Mouse (Mus musculus) embryonic facial prominence, embryonic 14.5 days (tissue): Measurements from ENCODE around the gene Asb3. TPM values are rescaled to one million over a fixed set of nuclear protein-coding genes. Genes with fewer than 3 reads are reported as not detected.
A peak's percentile ranks its signal among the peaks of the same experiment; 100 is the strongest.
"Not testable (repeated sequence)": the region's sequence is repeated elsewhere in the genome, so short reads cannot be mapped to it uniquely, and the experiment has no call there.

Source experiments
- ATAC-seq: fragments of 200-750 bp; cut with Nextera tagmentation; 2 replicates; pipeline ENCODE4 v1.8.0; 2017; ENCODE audit warnings: low read depth, moderate number of reproducible peaks, moderate TSS enrichment
- DNase-seq: peaks from one replicate; pipeline ENCODE4 v3.0.0-alpha.2; 2015; ENCODE audit warnings: low spot score
- H3K27ac ChIP-seq: fragments of 300-500 bp; sonication (generic); replicated peaks from 2 replicates; pipeline ENCODE4 v1.5.1; 2014; ENCODE audit warnings: low read depth, mild to moderate bottlenecking, low read length, moderate library complexity
- H3K27me3 ChIP-seq: fragments of 300-500 bp; sonication (generic); replicated peaks from 2 replicates; pipeline ENCODE4 v1.6.1; 2014; ENCODE audit warnings: low read length; ENCODE audit not compliant: control insufficient read depth, insufficient read depth
- H3K36me3 ChIP-seq: fragments of 300-500 bp; sonication (generic); 2 replicates; pipeline ENCODE4 v1.6.1; 2014; ENCODE audit warnings: low read length, mixed read lengths; ENCODE audit not compliant: control insufficient read depth, insufficient read depth
- H3K4me1 ChIP-seq: fragments of 300-500 bp; sonication (generic); 2 replicates; pipeline ENCODE4 v1.6.1; 2014; ENCODE audit warnings: antibody characterized with exemption, low read length; ENCODE audit not compliant: control insufficient read depth, insufficient read depth
- H3K4me2 ChIP-seq: fragments of 300-500 bp; sonication (generic); 2 replicates; pipeline ENCODE4 v1.6.1; 2014; ENCODE audit warnings: low read depth, mild to moderate bottlenecking, low read length, moderate library complexity, mixed read lengths
- H3K4me3 ChIP-seq: fragments of 300-500 bp; sonication (generic); 2 replicates; pipeline ENCODE4 v1.5.1; 2014; ENCODE audit warnings: low read depth, mild to moderate bottlenecking, low read length
- H3K9ac ChIP-seq: fragments of 300-500 bp; sonication (generic); 2 replicates; pipeline ENCODE4 v1.6.1; 2014; ENCODE audit warnings: low read depth, mild to moderate bottlenecking, low read length, moderate library complexity, mixed read lengths
- H3K9me3 ChIP-seq: fragments of 300-500 bp; sonication (generic); 2 replicates; pipeline ENCODE4 v1.6.1; 2016; ENCODE audit warnings: low read length; ENCODE audit not compliant: control insufficient read depth
- WGBS: fragments of 180-500 bp; shearing (Covaris S2); extraction: QIAGEN DNeasy Blood & Tissue Kit; methylation state at CpG from one replicate; pipeline ENCODE4 v1.1.7; 2014; 5-methylcytosine and 5-hydroxymethylcytosine counted together
- polyA plus RNA-seq: library from polyadenylated mRNA; unstranded; fragments of >200 nt; fragmentation: Nextera tagmentation; extraction: Ambion mirVana; gene quantifications from 2 replicates; pipeline ENCODE4 v1.2.1, GENCODE M21; 2014

The Asb3 gene
- polyA plus RNA-seq, 1 experiment from 2014 or later: 30.7 TPM

GRCm38 (mm10) chr11:31017466-31017865, 132.2 kb downstream of the Asb3 start:
- H3K4me3 ChIP-seq, H3K9me3 ChIP-seq, H3K4me1 ChIP-seq, H3K4me2 ChIP-seq, H3K27ac ChIP-seq, ATAC-seq, H3K27me3 ChIP-seq, DNase-seq, H3K9ac ChIP-seq, H3K36me3 ChIP-seq: not testable (repeated sequence)
- 65% methylated on average over 14 of the region's 15 CpGs for WGBS

GRCm38 (mm10) chr11:31034958-31035357, 149.7 kb downstream of the Asb3 start:
- WGBS: 88% methylated on average over 4 of the region's 4 CpGs
- H3K9me3 ChIP-seq: peaks cover 15% of the 10 kb centered on the region; the same call in 1 of the 2 replicates
- H3K4me1 ChIP-seq: no peaks in the 10 kb centered on the region
- peaks cover 23% of the 10 kb centered on the region for H3K36me3 ChIP-seq
- H3K9ac ChIP-seq: no peak overlapping the region
- no peaks in the 10 kb centered on the region for H3K27me3 ChIP-seq
- no peak overlapping the region for H3K4me2 ChIP-seq
- no peak overlapping the region for H3K27ac ChIP-seq
- no peak overlapping the region for H3K4me3 ChIP-seq
- no peak for DNase-seq
- ATAC-seq: no peak

- no peak overlapping the region for H3K4me3 ChIP-seq
- 95% methylated on average over 10 of the region's 10 CpGs for WGBS
- no peak overlapping the region for H3K27ac ChIP-seq
- no peaks in the 10 kb centered on the region for H3K27me3 ChIP-seq
- H3K4me1 ChIP-seq: no peaks in the 10 kb centered on the region
- no peaks in the 10 kb centered on the region for H3K9me3 ChIP-seq
- peaks cover 12% of the 10 kb centered on the region for H3K36me3 ChIP-seq
- DNase-seq (no peak), ATAC-seq (no peak)
- no peak overlapping the region for H3K4me2 ChIP-seq
- no peak overlapping the region for H3K9ac ChIP-seq
Measured at GRCm38 (mm10) chr11:31089973-31090372, 204.8 kb downstream of the Asb3 start.

GRCm38 (mm10) chr11:31090478-31090978, 205.3 kb downstream of the Asb3 start:
- Histone ChIP-seq H3K4me2 (no peak overlapping the region), H3K27ac (no peak overlapping the region), H3K9me3 (no peaks in the 10 kb centered on the region), H3K9ac (no peak overlapping the region), H3K4me1 (no peaks in the 10 kb centered on the region), H3K4me3 (no peak overlapping the region), H3K36me3 (peaks cover 12% of the 10 kb centered on the region), H3K27me3 (no peaks in the 10 kb centered on the region)
- DNase-seq (no peak), ATAC-seq (peak; percentile 47; the same call in 1 of the 2 replicates)
- 74% methylated on average over 3 of the region's 3 CpGs for WGBS

GRCm38 (mm10) chr11:31099519-31099918, 214.3 kb downstream of the Asb3 start:
- H3K4me1 ChIP-seq, H3K4me2 ChIP-seq, H3K9me3 ChIP-seq, H3K27ac ChIP-seq, DNase-seq, ATAC-seq, H3K36me3 ChIP-seq, H3K27me3 ChIP-seq, H3K9ac ChIP-seq, H3K4me3 ChIP-seq: not testable (repeated sequence)

GRCm38 (mm10) chr11:31102188-31102587, 217.0 kb downstream of the Asb3 start:
- WGBS: 86% methylated on average over 2 of the region's 2 CpGs
- Histone ChIP-seq H3K27ac (no peak overlapping the region), H3K4me2 (no peak overlapping the region), H3K9ac (no peak overlapping the region), H3K36me3 (no peaks in the 10 kb centered on the region; the same call in 1 of the 2 replicates), H3K27me3 (no peaks in the 10 kb centered on the region), H3K9me3 (no peaks in the 10 kb centered on the region), H3K4me1 (no peaks in the 10 kb centered on the region), H3K4me3 (no peak overlapping the region)
- DNase-seq (no peak), ATAC-seq (no peak)

- no peak overlapping the region for H3K4me2 ChIP-seq
- WGBS: 91% methylated on average over 5 of the region's 5 CpGs
Measured at GRCm38 (mm10) chr11:31105364-31105763, 220.1 kb downstream of the Asb3 start.

GRCm38 (mm10) chr11:31126964-31127363, 241.7 kb downstream of the Asb3 start:
- not testable (repeated sequence) for H3K27ac ChIP-seq, H3K4me1 ChIP-seq, H3K4me3 ChIP-seq, ATAC-seq, H3K27me3 ChIP-seq, H3K9ac ChIP-seq, H3K36me3 ChIP-seq, H3K4me2 ChIP-seq, H3K9me3 ChIP-seq
- DNase-seq: peak; percentile 7
- 67% methylated on average over 1 of the region's 1 CpGs for WGBS

More at GRCm38 (mm10) chr11:31105364-31105763, 220.1 kb downstream of the Asb3 start:
- no peaks in the 10 kb centered on the region for H3K4me1 ChIP-seq
- no peaks in the 10 kb centered on the region; the same call in 1 of the 2 replicates for H3K36me3 ChIP-seq
- no peaks in the 10 kb centered on the region for H3K9me3 ChIP-seq
- H3K27me3 ChIP-seq: no peaks in the 10 kb centered on the region
- H3K4me3 ChIP-seq: no peak overlapping the region
- ATAC-seq (no peak), DNase-seq (no peak)
- H3K9ac ChIP-seq: no peak overlapping the region
- no peak overlapping the region for H3K27ac ChIP-seq

GRCm38 (mm10) chr11:31133726-31134125, 248.5 kb downstream of the Asb3 start:
- not testable (repeated sequence) for H3K4me3 ChIP-seq, DNase-seq, H3K36me3 ChIP-seq, H3K27me3 ChIP-seq, ATAC-seq, H3K4me2 ChIP-seq, H3K4me1 ChIP-seq, H3K27ac ChIP-seq, H3K9ac ChIP-seq, H3K9me3 ChIP-seq
- WGBS: 67% methylated on average over 4 of the region's 4 CpGs
